Mouse (Mus musculus) cerebellum, adult 9-11 months (tissue): ENCODE measurements around the gene Krba1.

ENCODE experiments used
- DNase-seq: peaks from one replicate; pipeline ENCODE4 v3.0.0; 2022

Gene Krba1

GRCm38 (mm10) chr6:48395105-48396007 is at the start of gene Krba1:
Gene Krba1 (plus strand): TSS chr6:48395586.
- DNase-seq, result peak; percentile 98

GRCm38 (mm10) chr6:48358897-48359296 is 36.5 kb upstream of the Krba1 start:
- no peak for DNase-seq

- peak; percentile 24 for DNase-seq
These were observed 28.9 kb upstream of the Krba1 start for GRCm38 (mm10) chr6:48366322-48366996.

- DNase-seq, result no peak
These were observed 7.2 kb upstream of the Krba1 start for GRCm38 (mm10) chr6:48388221-48388620.

- DNase-seq, result peak; percentile 16
These were observed 1.6 kb upstream of the Krba1 start for GRCm38 (mm10) chr6:48393811-48394210.

GRCm38 (mm10) chr6:48396008-48396595 is 716 bp downstream of the Krba1 start:
- DNase-seq, result peak; percentile 57

- peak; percentile 51 for DNase-seq
These were observed 1.3 kb downstream of the Krba1 start for GRCm38 (mm10) chr6:48396686-48397085.

GRCm38 (mm10) chr6:48397336-48397735 is 1.9 kb downstream of the Krba1 start:
- peak; percentile 81 for DNase-seq

GRCm38 (mm10) chr6:48399906-48400305 is 4.5 kb downstream of the Krba1 start:
- DNase-seq, result peak; percentile 26

GRCm38 (mm10) chr6:48404071-48404470 is 8.7 kb downstream of the Krba1 start:
- DNase-seq, result peak; percentile 6

- DNase-seq, result peak; percentile 24
These were observed 14.4 kb downstream of the Krba1 start for GRCm38 (mm10) chr6:48409726-48410343.

- peak; percentile 9 for DNase-seq
These were observed 15.2 kb downstream of the Krba1 start for GRCm38 (mm10) chr6:48410551-48410950.

GRCm38 (mm10) chr6:48411193-48412092 is 16.1 kb downstream of the Krba1 start:
- DNase-seq, result peak; percentile 64

GRCm38 (mm10) chr6:48412147-48412546 is 16.8 kb downstream of the Krba1 start:
- peak; percentile 54 for DNase-seq

GRCm38 (mm10) chr6:48412662-48413061 is 17.3 kb downstream of the Krba1 start:
- peak; percentile 15 for DNase-seq

- peak; percentile 63 for DNase-seq
These were observed 17.7 kb downstream of the Krba1 start for GRCm38 (mm10) chr6:48413081-48413480.

- DNase-seq, result no peak
These were observed 19.5 kb downstream of the Krba1 start for GRCm38 (mm10) chr6:48414886-48415285.

GRCm38 (mm10) chr6:48415636-48416035 is 20.2 kb downstream of the Krba1 start:
- DNase-seq, result no peak

- DNase-seq, result no peak
These were observed 21.1 kb downstream of the Krba1 start for GRCm38 (mm10) chr6:48416486-48416885.

GRCm38 (mm10) chr6:48420647-48421046 is 25.3 kb downstream of the Krba1 start:
- DNase-seq, result no peak

GRCm38 (mm10) chr6:48423336-48423735 is 27.9 kb downstream of the Krba1 start:
- peak; percentile 91 for DNase-seq

- no peak for DNase-seq
These were observed 28.7 kb downstream of the Krba1 start for GRCm38 (mm10) chr6:48424074-48424473.
